Mouse (Mus musculus) liver, embryonic 16.5 days (tissue): ENCODE measurements around the gene Mapk9. TPM values are rescaled to one million over a fixed set of nuclear protein-coding genes. Genes with fewer than 3 reads are reported as not detected.
A peak's percentile ranks its signal among the peaks of the same experiment; 100 is the strongest.

Experiments used
- ATAC-seq: fragments of 200-750 bp; cut with Nextera tagmentation; 2 replicates; pipeline ENCODE4 v1.8.0; 2017; ENCODE audit warnings: low read depth, mild to moderate bottlenecking, moderate number of reproducible peaks, moderate library complexity
- H3K27ac ChIP-seq: fragments of 300-500 bp; sonication (generic); 2 replicates; pipeline ENCODE4 v1.5.1; 2014; ENCODE audit warnings: mild to moderate bottlenecking, low read length
- H3K27me3 ChIP-seq: fragments of 300-500 bp; sonication (generic); 2 replicates; pipeline ENCODE4 v1.6.1; 2014; ENCODE audit warnings: low read depth, low read length, mixed read lengths; ENCODE audit not compliant: control insufficient read depth, insufficient read depth
- H3K36me3 ChIP-seq: fragments of 300-500 bp; sonication (generic); 2 replicates; pipeline ENCODE4 v1.6.1; 2014; ENCODE audit warnings: mild to moderate bottlenecking; ENCODE audit not compliant: control insufficient read depth, insufficient read depth
- H3K4me1 ChIP-seq: fragments of 300-500 bp; sonication (generic); 2 replicates; pipeline ENCODE4 v1.6.1; 2014; ENCODE audit warnings: low read depth, low read length, mixed read lengths; ENCODE audit not compliant: control insufficient read depth
- H3K4me2 ChIP-seq: fragments of 300-500 bp; sonication (generic); 2 replicates; pipeline ENCODE4 v1.6.1; 2014; ENCODE audit warnings: low read depth, low read length, mixed read lengths
- H3K4me3 ChIP-seq: fragments of 300-500 bp; sonication (generic); 2 replicates; pipeline ENCODE4 v1.5.1; 2014; ENCODE audit warnings: low read depth, mild to moderate bottlenecking, low read length
- H3K9ac ChIP-seq: fragments of 300-500 bp; sonication (generic); 2 replicates; pipeline ENCODE4 v1.6.1; 2014; ENCODE audit warnings: low read depth, low read length
- H3K9me3 ChIP-seq: fragments of 300-500 bp; sonication (generic); replicated peaks from 2 replicates; pipeline ENCODE4 v1.6.1; 2016; ENCODE audit warnings: low read length; ENCODE audit not compliant: control insufficient read depth
- WGBS: fragments of 180-500 bp; shearing (Covaris S2); extraction: QIAGEN DNeasy Blood & Tissue Kit; methylation state at CpG from one replicate; pipeline ENCODE4 v1.1.7; 2014; ENCODE audit not compliant: insufficient replicate concordance; 5-methylcytosine and 5-hydroxymethylcytosine counted together
- polyA plus RNA-seq: library from polyadenylated mRNA; unstranded; fragments of >200 nt; fragmentation: Nextera tagmentation; extraction: Ambion mirVana; gene quantifications from 2 replicates; pipeline ENCODE4 v1.2.1, GENCODE M21; 2015

The Mapk9 gene
- polyA plus RNA-seq, 1 experiment from 2014 or later: 15.1 TPM

DNA sequence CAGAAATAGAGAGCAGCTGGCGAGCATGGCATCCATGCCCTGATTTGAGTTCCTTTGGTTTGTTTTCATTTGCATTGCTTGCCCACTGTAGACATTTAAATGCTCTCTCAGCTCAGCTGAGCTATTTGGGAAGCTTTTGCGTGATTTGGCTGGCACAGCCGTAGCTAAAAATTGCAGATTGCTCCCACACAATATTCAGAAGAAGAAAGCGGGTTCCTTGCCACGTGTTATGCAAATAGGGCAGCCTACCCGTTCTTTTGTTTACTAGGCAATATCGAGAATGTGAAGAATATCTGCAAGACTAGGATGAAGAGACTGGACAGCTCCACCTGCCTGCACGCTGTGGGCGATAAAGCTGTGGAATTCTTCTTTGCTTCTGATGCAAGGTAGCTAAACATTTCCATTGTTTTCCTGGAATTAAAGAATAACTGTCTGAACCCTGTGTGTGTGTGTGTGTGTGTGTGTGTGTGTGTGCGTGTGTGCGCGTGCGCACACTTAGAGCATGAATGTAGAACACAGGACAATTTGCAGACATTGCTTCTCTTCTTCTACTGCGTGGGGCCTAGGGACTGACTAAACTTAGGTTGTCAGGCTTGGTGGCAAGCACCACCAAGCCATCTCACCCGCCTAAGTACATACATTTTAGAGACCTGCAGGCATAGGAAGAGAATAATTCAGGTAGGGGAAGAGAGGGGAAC, 27.5 kb upstream of the Mapk9 start:
- no peaks in the 10 kb centered on the region for H3K9me3 ChIP-seq
- H3K36me3 ChIP-seq: no peaks in the 10 kb centered on the region
- ATAC-seq: no peak
- H3K4me1 ChIP-seq: peaks cover 4% of the 10 kb centered on the region
- H3K27me3 ChIP-seq: no peaks in the 10 kb centered on the region
- H3K9ac ChIP-seq: no peak overlapping the region
- no peak overlapping the region for H3K4me3 ChIP-seq
- no peak overlapping the region for H3K4me2 ChIP-seq
- H3K27ac ChIP-seq: no peak overlapping the region
- 70% methylated on average over 15 of the region's 15 CpGs for WGBS

DNA sequence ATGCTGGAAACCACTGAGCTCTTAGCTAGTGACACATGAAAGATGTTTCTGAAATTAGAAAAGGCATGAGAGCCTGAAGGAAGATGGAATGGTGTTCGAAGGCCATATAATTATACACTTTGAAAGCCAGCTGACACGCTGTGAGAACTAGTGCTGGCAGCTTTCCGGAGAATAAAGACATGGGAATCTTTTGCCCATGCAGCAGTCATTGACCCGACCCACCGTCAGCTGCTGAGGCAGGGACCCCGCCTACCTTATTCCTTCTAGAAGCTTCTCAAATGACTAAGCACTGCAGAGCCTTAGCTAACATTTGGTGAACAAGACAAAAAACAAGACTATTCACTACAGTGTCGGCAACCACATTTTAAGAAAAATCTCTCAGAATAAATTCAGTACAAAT, 26.9 kb upstream of the Mapk9 start:
- H3K4me2 ChIP-seq: no peak overlapping the region
- no peaks in the 10 kb centered on the region for H3K27me3 ChIP-seq
- no peak for ATAC-seq
- no peak overlapping the region for H3K9ac ChIP-seq
- WGBS: 70% methylated on average over 7 of the region's 7 CpGs
- no peak overlapping the region for H3K27ac ChIP-seq
- H3K36me3 ChIP-seq: no peaks in the 10 kb centered on the region
- H3K4me3 ChIP-seq: no peak overlapping the region
- peaks cover 4% of the 10 kb centered on the region for H3K4me1 ChIP-seq
- H3K9me3 ChIP-seq: no peaks in the 10 kb centered on the region

DNA sequence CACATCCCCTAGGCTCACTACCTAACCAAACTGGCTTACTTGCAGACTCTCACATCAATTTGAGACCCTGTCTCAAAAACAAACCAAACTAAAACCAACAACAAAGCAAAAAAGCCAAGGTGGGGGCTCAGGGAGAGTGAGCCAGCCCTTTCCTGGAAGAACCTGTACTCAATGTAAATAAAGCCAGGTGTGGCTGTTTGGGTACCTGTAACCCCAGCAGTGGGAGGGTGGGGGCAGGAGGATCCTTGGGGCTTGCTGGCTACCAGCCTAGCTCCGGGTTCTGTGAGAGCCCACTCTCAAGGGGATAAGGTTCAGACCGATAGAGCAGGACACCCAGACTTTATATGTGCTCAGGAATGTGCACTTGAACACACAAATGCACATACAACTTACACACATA, 25.6 kb upstream of the Mapk9 start:
- no peaks in the 10 kb centered on the region for H3K27me3 ChIP-seq
- H3K4me3 ChIP-seq: no peak overlapping the region
- no peak for ATAC-seq
- H3K9me3 ChIP-seq: no peaks in the 10 kb centered on the region
- peaks cover 4% of the 10 kb centered on the region for H3K4me1 ChIP-seq
- H3K27ac ChIP-seq: no peak overlapping the region
- no peak overlapping the region for H3K4me2 ChIP-seq
- no peaks in the 10 kb centered on the region for H3K36me3 ChIP-seq
- 74% methylated on average over 2 of the region's 2 CpGs for WGBS
- no peak overlapping the region for H3K9ac ChIP-seq

DNA sequence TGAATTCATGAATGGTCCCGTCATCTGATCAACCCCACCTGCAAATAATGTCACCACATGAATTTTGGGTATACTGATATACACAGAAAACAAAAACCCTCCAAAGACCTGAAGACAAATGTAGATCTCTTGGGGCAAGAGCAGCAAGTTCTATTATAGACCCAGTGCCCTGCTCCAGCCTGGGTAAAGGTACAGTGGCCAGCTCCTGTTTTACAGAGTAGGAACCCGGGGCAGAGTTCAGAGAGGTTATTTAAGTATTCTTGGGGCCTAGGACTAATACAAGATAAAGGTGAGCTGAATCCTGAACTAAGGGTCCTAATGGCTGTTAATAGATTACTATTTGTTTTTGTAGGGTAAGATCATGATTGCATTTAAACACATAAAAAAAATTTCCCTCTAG, 25.0 kb upstream of the Mapk9 start:
- Histone ChIP-seq H3K4me2 (no peak overlapping the region), H3K9me3 (no peaks in the 10 kb centered on the region), H3K36me3 (no peaks in the 10 kb centered on the region), H3K27me3 (no peaks in the 10 kb centered on the region), H3K27ac (no peak overlapping the region), H3K4me3 (no peak overlapping the region), H3K9ac (no peak overlapping the region), H3K4me1 (peaks cover 4% of the 10 kb centered on the region)
- 64% methylated on average over 2 of the region's 2 CpGs for WGBS
- ATAC-seq: no peak

DNA sequence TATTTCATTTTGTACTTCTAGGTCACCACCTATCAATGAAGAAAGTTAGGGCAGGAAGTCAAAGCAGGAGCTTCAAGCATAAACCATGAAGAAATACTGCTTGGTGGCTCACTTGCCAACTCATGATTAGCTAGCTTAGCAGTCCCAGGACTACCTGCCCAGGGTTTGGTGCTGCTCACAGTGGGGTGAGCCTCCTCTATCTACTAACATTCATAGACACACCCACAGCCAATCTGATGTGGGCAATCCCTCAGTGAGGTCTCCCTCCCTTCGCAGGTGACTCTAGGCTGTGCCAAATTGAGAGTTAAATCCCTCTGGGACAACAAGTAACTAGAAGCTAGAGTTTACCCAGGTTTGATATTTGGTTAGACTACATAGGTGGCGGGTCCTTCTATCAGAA, 24.2 kb upstream of the Mapk9 start:
- H3K9me3 ChIP-seq: no peaks in the 10 kb centered on the region
- H3K27me3 ChIP-seq: no peaks in the 10 kb centered on the region
- no peak overlapping the region for H3K4me3 ChIP-seq
- WGBS: 48% methylated on average over 2 of the region's 2 CpGs
- no peaks in the 10 kb centered on the region for H3K36me3 ChIP-seq
- peak; percentile 64 for ATAC-seq
- peaks cover 4% of the 10 kb centered on the region for H3K4me1 ChIP-seq
- no peak overlapping the region for H3K9ac ChIP-seq
- H3K27ac ChIP-seq: no peak overlapping the region
- H3K4me2 ChIP-seq: no peak overlapping the region

DNA sequence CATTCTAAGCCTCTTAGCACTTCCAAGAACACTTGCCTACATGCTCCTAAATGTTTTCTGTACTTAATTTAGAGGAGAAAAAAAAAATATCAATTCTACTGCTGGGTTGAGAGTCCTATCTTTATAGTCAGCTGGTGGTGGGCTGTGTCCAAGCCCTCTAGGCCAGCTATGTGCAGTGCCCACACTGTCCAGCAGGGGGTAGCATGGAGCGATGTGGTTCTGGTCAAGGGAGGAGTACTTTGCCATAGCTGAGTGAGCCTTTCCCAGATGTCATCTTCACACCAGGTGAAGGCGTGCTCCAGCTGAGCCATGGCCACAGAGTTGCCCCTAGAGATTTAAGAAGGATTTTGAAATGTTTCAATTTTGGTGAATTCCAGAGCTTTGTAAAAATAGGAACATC, 21.7 kb upstream of the Mapk9 start:
- Histone ChIP-seq H3K4me3 (no peak overlapping the region), H3K36me3 (no peaks in the 10 kb centered on the region), H3K27ac (no peak overlapping the region), H3K9ac (no peak overlapping the region), H3K27me3 (no peaks in the 10 kb centered on the region), H3K4me2 (no peak overlapping the region), H3K9me3 (no peaks in the 10 kb centered on the region), H3K4me1 (peaks cover 4% of the 10 kb centered on the region)
- 25% methylated on average over 2 of the region's 2 CpGs for WGBS
- ATAC-seq: 0 out of 2 replicates have a peak, but pooled peaks have one; percentile 30

DNA sequence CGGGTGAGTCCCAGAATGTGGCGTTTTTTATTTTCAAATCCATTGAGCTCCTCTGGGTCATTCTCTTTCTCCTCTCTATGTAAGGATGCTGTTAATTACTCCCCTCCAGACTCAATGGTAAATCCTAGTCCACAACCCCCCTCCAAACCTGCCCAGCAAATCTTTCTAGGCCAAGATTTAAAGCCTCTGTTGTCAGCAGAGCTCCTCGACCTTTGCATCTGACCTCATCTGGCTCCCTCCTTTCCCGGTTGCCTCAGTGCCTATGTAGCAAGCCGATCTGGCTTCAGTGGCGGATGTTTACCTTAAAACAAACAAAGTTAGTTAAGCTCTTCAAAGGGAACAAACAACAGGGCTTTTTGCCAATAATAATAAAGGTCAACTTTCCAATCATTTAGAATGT, 19.3 kb upstream of the Mapk9 start:
- Histone ChIP-seq H3K36me3 (no peaks in the 10 kb centered on the region), H3K27ac (no peak overlapping the region), H3K4me3 (no peak overlapping the region), H3K4me1 (peaks cover 3% of the 10 kb centered on the region), H3K9me3 (no peaks in the 10 kb centered on the region), H3K27me3 (no peaks in the 10 kb centered on the region), H3K9ac (no peak overlapping the region), H3K4me2 (no peak overlapping the region)
- peak; percentile 59 for ATAC-seq
- WGBS: 44% methylated on average over 6 of the region's 6 CpGs

DNA sequence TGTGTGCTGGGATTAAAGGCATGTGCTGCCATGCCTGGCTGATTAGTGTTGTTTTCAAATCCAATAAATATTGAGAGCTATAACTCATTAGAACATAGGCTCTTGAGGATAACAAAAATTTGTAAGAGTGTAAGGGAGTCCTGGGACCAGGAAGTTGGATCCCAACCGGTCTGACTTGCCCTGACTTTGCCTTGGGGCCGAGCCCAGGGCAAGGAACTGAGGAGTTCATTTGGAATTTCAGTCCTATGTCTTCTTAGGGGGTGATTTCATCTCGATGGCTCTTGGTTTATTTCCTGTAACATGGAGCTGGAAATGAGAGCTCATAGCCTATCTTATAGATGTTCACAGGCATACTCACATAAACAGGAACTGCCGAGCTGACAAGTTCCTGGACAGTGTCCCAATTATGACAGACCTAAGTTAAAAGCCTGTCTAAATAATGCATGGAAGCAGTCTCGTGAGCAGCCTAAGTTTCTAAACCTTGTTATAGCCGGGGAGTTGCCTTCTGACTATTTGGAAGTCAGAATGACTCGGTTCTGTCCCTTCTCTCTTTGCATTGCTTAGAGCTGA, 17.3 kb upstream of the Mapk9 start:
- ATAC-seq: no peak

DNA sequence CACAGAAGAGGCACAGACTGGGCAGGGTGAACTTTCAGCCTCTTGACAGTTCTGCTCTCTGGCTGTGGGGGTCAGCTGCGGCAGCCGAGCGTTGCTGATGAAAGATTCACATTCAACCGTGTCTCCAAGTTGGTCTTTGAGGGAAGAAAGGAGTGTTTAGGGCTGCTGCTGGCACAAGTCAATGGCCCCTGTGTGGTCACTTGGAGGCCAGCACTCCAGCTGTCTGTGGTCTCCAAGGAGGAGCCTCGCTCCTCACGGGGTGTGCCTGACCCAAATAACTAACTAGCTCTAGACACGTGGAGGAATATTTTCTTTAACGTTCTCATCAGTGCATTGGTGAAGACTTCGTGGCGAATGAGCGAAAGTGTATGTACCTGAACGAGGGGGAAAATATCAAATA, 14.6 kb upstream of the Mapk9 start:
- 75% methylated on average over 12 of the region's 12 CpGs for WGBS
- no peak overlapping the region for H3K4me2 ChIP-seq
- no peak for ATAC-seq

More for the DNA sequence above, 17.3 kb upstream of the Mapk9 start:
- Histone ChIP-seq H3K27ac (no peak overlapping the region), H3K4me1 (no peaks in the 10 kb centered on the region; the same call in 1 of the 2 replicates), H3K36me3 (no peaks in the 10 kb centered on the region), H3K27me3 (no peaks in the 10 kb centered on the region), H3K9me3 (no peaks in the 10 kb centered on the region), H3K9ac (no peak overlapping the region), H3K4me2 (no peak overlapping the region), H3K4me3 (no peak overlapping the region)
- 56% methylated on average over 7 of the region's 7 CpGs for WGBS

More for the DNA sequence above, 14.6 kb upstream of the Mapk9 start:
- no peaks in the 10 kb centered on the region for H3K9me3 ChIP-seq
- no peak overlapping the region for H3K9ac ChIP-seq
- H3K36me3 ChIP-seq: no peaks in the 10 kb centered on the region
- no peak overlapping the region for H3K4me3 ChIP-seq
- H3K27me3 ChIP-seq: no peaks in the 10 kb centered on the region
- H3K4me1 ChIP-seq: no peaks in the 10 kb centered on the region; the same call in 1 of the 2 replicates
- no peak overlapping the region for H3K27ac ChIP-seq
